Mouse (Mus musculus) CH12.LX (cell line): ENCODE data around the gene Ppp1r14b. TPM values are rescaled to one million over a fixed set of nuclear protein-coding genes. Genes with fewer than 3 reads are reported as not detected.

Experiments
- DNase-seq: peaks from one replicate; pipeline ENCODE4 v3.0.0-alpha.2; 2013; ENCODE audit errors: extremely low read depth
- H3K27ac ChIP-seq: 2 replicates; pipeline ENCODE4 v1.5.1; 2012; ENCODE audit warnings: low read depth, mild to moderate bottlenecking, control low read depth, moderate library complexity; ENCODE audit not compliant: insufficient read depth
- H3K27me3 ChIP-seq: replicated peaks from 2 replicates; pipeline ENCODE3; 2012; ENCODE audit warnings: inconsistent platforms
- H3K36me3 ChIP-seq, 2 experiments: replicated peaks in 1 of 2; 2 replicates each; pipeline versions ENCODE3 to v1.6.1; 2012; ENCODE audit warnings: inconsistent platforms in 1 of 2, low read length in 1 of 2, mild to moderate bottlenecking in 1 of 2, mixed read lengths in 1 of 2, moderate library complexity in 1 of 2; ENCODE audit not compliant: control insufficient read depth in 1 of 2, insufficient read depth in 1 of 2
- H3K4me1 ChIP-seq, 2 experiments: 2 replicates each; pipeline ENCODE4 v1.6.1; 2012; ENCODE audit warnings: inconsistent platforms in 1 of 2, moderate library complexity in 1 of 2; ENCODE audit not compliant: insufficient read depth in 2 of 2, control insufficient read depth in 1 of 2
- H3K4me2 ChIP-seq: 2 replicates; pipeline ENCODE4 v1.6.1; 2012; ENCODE audit warnings: low read depth, mild to moderate bottlenecking, control low read depth; ENCODE audit not compliant: poor library complexity, insufficient read depth, severe bottlenecking
- H3K4me3 ChIP-seq, 3 experiments: fragments of 150-350 bp in 1 of 3; sonication (generic) in 1 of 3; replicated peaks in 1 of 3; 2 replicates each; pipeline versions ENCODE3 to v1.5.1; 2011 to 2012; ENCODE audit warnings: low read depth in 2 of 3, low read length in 2 of 3, mild to moderate bottlenecking in 2 of 3, moderate library complexity in 2 of 3, control low read depth in 1 of 3, improper control_type of control experiment in 1 of 3, inconsistent platforms in 1 of 3, mixed read lengths in 1 of 3; ENCODE audit not compliant: poor library complexity in 1 of 3
- H3K79me2 ChIP-seq: replicated peaks from 2 replicates; pipeline ENCODE4 v1.6.1; 2012; ENCODE audit warnings: mild to moderate bottlenecking, moderate library complexity; ENCODE audit not compliant: control insufficient read depth, poor library complexity, insufficient read depth, severe bottlenecking; ENCODE audit errors: extremely low read depth
- H3K9ac ChIP-seq: 2 replicates; pipeline ENCODE4 v1.6.1; 2012; ENCODE audit warnings: low read depth, mild to moderate bottlenecking, control low read depth, moderate library complexity; ENCODE audit not compliant: insufficient read depth
- H3K9me3 ChIP-seq: replicated peaks from 2 replicates; pipeline ENCODE3; 2012; ENCODE audit warnings: low read length, inconsistent platforms, mixed read lengths
- CTCF ChIP-seq, 2 experiments: IDR thresholded peaks in 1 of 2; conservative IDR thresholded peaks in 1 of 2; 2 replicates each; pipeline ENCODE4 v1.5.1; 2011 to 2012; ENCODE audit warnings: low read depth in 2 of 2, low read length in 2 of 2, improper control_type of control experiment in 1 of 2, inconsistent platforms in 1 of 2, mild to moderate bottlenecking in 1 of 2, moderate library complexity in 1 of 2
- ELF1 ChIP-seq: IDR thresholded peaks from 2 replicates; pipeline ENCODE4 v1.6.1; 2014; ENCODE audit warnings: low read depth, mild to moderate bottlenecking, inconsistent platforms, low read length, improper control_type of control experiment
- EP300 ChIP-seq: IDR thresholded peaks from 2 replicates; pipeline ENCODE4 v1.6.1; 2011; ENCODE audit warnings: low read length, improper control_type of control experiment
- IRF4 ChIP-seq: IDR thresholded peaks from 2 replicates; pipeline ENCODE4 v1.6.1; 2014; ENCODE audit warnings: low read depth, mild to moderate bottlenecking, inconsistent platforms, low read length, improper control_type of control experiment
- KAT2A ChIP-seq: IDR thresholded peaks from 2 replicates; pipeline ENCODE4 v1.6.1; 2012; ENCODE audit warnings: low read length, improper control_type of control experiment, inconsistent platforms; ENCODE audit not compliant: insufficient replicate concordance
- MEF2A ChIP-seq: IDR thresholded peaks from 2 replicates; pipeline ENCODE4 v1.6.1; 2014; ENCODE audit warnings: low read depth, mild to moderate bottlenecking, inconsistent platforms, low read length, improper control_type of control experiment, borderline replicate concordance
- MXI1 ChIP-seq: IDR thresholded peaks from 2 replicates; pipeline ENCODE4 v1.6.1; 2011; ENCODE audit warnings: mild to moderate bottlenecking, low read depth, low read length, improper control_type of control experiment
- MYC ChIP-seq: IDR thresholded peaks from 2 replicates; pipeline ENCODE4 v1.6.1; 2011; ENCODE audit warnings: low read depth, mild to moderate bottlenecking, improper control_type of control experiment, low read length
- NELFE ChIP-seq: IDR thresholded peaks from 2 replicates; pipeline ENCODE4 v1.6.1; 2011; ENCODE audit warnings: low read depth, low read length, improper control_type of control experiment
- NRF1 ChIP-seq: IDR thresholded peaks from 2 replicates; pipeline ENCODE4 v1.6.1; 2014; ENCODE audit warnings: low read depth, mild to moderate bottlenecking, inconsistent platforms, low read length, improper control_type of control experiment, moderate library complexity
- PAX5 ChIP-seq: IDR thresholded peaks from 2 replicates; pipeline ENCODE4 v1.6.1; 2012; ENCODE audit warnings: low read length, inconsistent platforms, mixed read lengths
- POLR2AphosphoS2 ChIP-seq: IDR thresholded peaks from 2 replicates; pipeline ENCODE4 v1.6.1; 2011; ENCODE audit warnings: low read depth, low read length, improper control_type of control experiment
- TBP ChIP-seq: conservative IDR thresholded peaks from 2 replicates; pipeline ENCODE4 v1.6.1; 2011; ENCODE audit warnings: low read depth, low read length, improper control_type of control experiment
- ZMIZ1 ChIP-seq: IDR thresholded peaks from 2 replicates; pipeline ENCODE4 v1.6.1; 2012; ENCODE audit warnings: low read depth, mild to moderate bottlenecking, inconsistent platforms, low read length, improper control_type of control experiment
- dilution Hi-C: fragments of 300-500 bp; cut with MboI; formaldehyde crosslinking; loops from 2 replicates; pipeline ENCODE4 v1.14.3; 2020; ENCODE audit warnings: low sequenced_read_pairs; ENCODE audit not compliant: extremely low pct_unique_long_range_greater_than_20kb, extremely low pct_ligation_motif_present
- in situ Hi-C: fragments of 300-500 bp; cut with MboI; formaldehyde crosslinking; loops from 3 replicates; pipeline ENCODE4 v1.14.3; 2019; ENCODE audit warnings: low sequenced_read_pairs, low pct_ligation_motif_present, low pct_unique_long_range_greater_than_20kb, mixed read lengths
- polyA plus RNA-seq: library from polyadenylated mRNA; unstranded; fragments of >175 nt; gene quantifications from 2 replicates; pipeline ENCODE4 v1.2.1, GENCODE M21; 2012; ENCODE audit warnings: low read depth; ENCODE audit not compliant: insufficient read length
- total RNA-seq, 2 experiments: library from RNA; depleted of rRNA; stranded (reverse); fragments of 300-350 nt in 1 of 2; fragments of >200 nt in 1 of 2; gene quantifications; 2 replicates each; pipeline ENCODE4 v1.2.3; 2012 to 2014

Gene Ppp1r14b
- total and polyA plus RNA-seq, 3 experiments: 167 to 256 (median 241) TPM

- no peak for DNase-seq
- no peak overlapping the region for H3K9ac ChIP-seq
- peaks cover 5 to 17% of the 10 kb centered on the region in 2 experiments for H3K4me1 ChIP-seq
- in situ Hi-C loops: no loop called here
- no peaks in the 10 kb centered on the region for H3K9me3 ChIP-seq
- H3K79me2 ChIP-seq: no peaks in the 10 kb centered on the region
- peaks cover 9 to 72% of the 10 kb centered on the region in 2 experiments for H3K36me3 ChIP-seq
- no peak overlapping the region for H3K27ac ChIP-seq
- no peaks in the 10 kb centered on the region for H3K27me3 ChIP-seq
- TF ChIP-seq EP300 (no peak), CTCF (conservative IDR thresholded peaks at IDR 0.05 in 1 of 2, IDR thresholded peaks at IDR 0.05 in 1 of 2; ENCODE audit: low read depth in 2 of 2, low read length in 2 of 2) (no peak), NRF1 (no peak), MEF2A (no peak), KAT2A (no peak), MXI1 (no peak), POLR2AphosphoS2 (no peak), ZMIZ1 (no peak), ELF1 (no peak), PAX5 (no peak)
- dilution Hi-C loops: no loop called here
- H3K4me3 ChIP-seq: no peak overlapping the region
- H3K4me2 ChIP-seq: no peak overlapping the region
These were observed 27.0 kb upstream of the Ppp1r14b start for GRCm38 (mm10) chr19:6947742-6948141.

GRCm38 (mm10) chr19:6948186-6948585 is 26.6 kb upstream of the Ppp1r14b start:
- Histone ChIP-seq H3K4me1 (peaks cover 3 to 13% of the 10 kb centered on the region in 2 experiments; a peak in 2 of 4 replicates), H3K36me3 (peaks cover 9 to 76% of the 10 kb centered on the region in 2 experiments), H3K4me2 (no peak overlapping the region), H3K4me3 (no peak overlapping the region), H3K9ac (no peak overlapping the region), H3K27ac (no peak overlapping the region), H3K79me2 (no peaks in the 10 kb centered on the region), H3K27me3 (no peaks in the 10 kb centered on the region), H3K9me3 (no peaks in the 10 kb centered on the region)
- dilution Hi-C loops: no loop called here
- DNase-seq: no peak
- TF ChIP-seq TBP (no peak), ZMIZ1 (no peak)
- in situ Hi-C loops: no loop called here

- in situ Hi-C loops: no loop called here
- no peaks in the 10 kb centered on the region for H3K79me2 ChIP-seq
- DNase-seq: no peak
- no peak overlapping the region for H3K27ac ChIP-seq
- H3K36me3 ChIP-seq: peaks cover 13 to 83% of the 10 kb centered on the region in 2 experiments
- dilution Hi-C loops: no loop called here
- H3K9ac ChIP-seq: no peak overlapping the region
- H3K4me1 ChIP-seq: peaks cover 3 to 14% of the 10 kb centered on the region in 2 experiments; a peak in 2 of 4 replicates
- TF ChIP-seq PAX5 (no peak), ZMIZ1 (no peak), IRF4 (no peak), KAT2A (no peak), MYC (no peak), MXI1 (no peak), NELFE (no peak)
- H3K27me3 ChIP-seq: no peaks in the 10 kb centered on the region
- H3K4me3 ChIP-seq: no peak overlapping the region
- H3K9me3 ChIP-seq: no peaks in the 10 kb centered on the region
- H3K4me2 ChIP-seq: no peak overlapping the region
These were observed 25.2 kb upstream of the Ppp1r14b start for GRCm38 (mm10) chr19:6949532-6949931.
